Mouse (Mus musculus): Measurements from ENCODE around the gene Lasp1. TPM values are rescaled to one million over a fixed set of nuclear protein-coding genes. Genes with fewer than 3 reads are reported as not detected.

Lasp1 gene
- 45.1 and 46.0 TPM in 2 replicates for polyA plus RNA-seq (2015; fragmentation: Nextera tagmentation; extraction: Ambion mirVana)

- Histone ChIP-seq H3K36me3 (no peaks in the 10 kb centered on the region), H3K4me1 (peaks cover 44% of the 10 kb centered on the region), H3K4me3 (peak within 1 kb of the TSS; percentile 97), H3K9ac (peak within 1 kb of the TSS; percentile 97), H3K27me3 (replicated peaks) (no peaks in the 10 kb centered on the region), H3K9me3 (no peaks in the 10 kb centered on the region), H3K27ac (replicated peaks) (peak within 1 kb of the TSS; percentile 98), H3K4me2 (peak within 1 kb of the TSS; percentile 82)
- no peak for ATAC-seq (ENCODE audit: extremely low read depth, insufficient number of reproducible peaks, low FRiP score, low TSS enrichment)
- under 1% methylated on average over 11 of the region's 11 CpGs for WGBS
These were observed at the start of gene Lasp1 for GRCm38 (mm10) chr11:97798782-97799145. TSS of gene Lasp1 (plus strand) at chr11:97799000.

- Histone ChIP-seq H3K4me1 (no peaks in the 10 kb centered on the region), H3K4me2 (no peak overlapping the region), H3K36me3 (peaks cover 98% of the 10 kb centered on the region), H3K27me3 (replicated peaks) (no peaks in the 10 kb centered on the region), H3K9ac (no peak overlapping the region), H3K27ac (replicated peaks) (no peak overlapping the region), H3K9me3 (no peaks in the 10 kb centered on the region), H3K4me3 (no peak overlapping the region)
- ATAC-seq (ENCODE audit: extremely low read depth, insufficient number of reproducible peaks, low FRiP score, low TSS enrichment): no peak
- 82% methylated on average over 8 of the region's 8 CpGs for WGBS
These were observed 45.5 kb upstream of the Lasp1 start for GRCm38 (mm10) chr11:97753277-97753676.

GRCm38 (mm10) chr11:97758125-97758524 is 40.7 kb upstream of the Lasp1 start:
- Histone ChIP-seq H3K9me3 (no peaks in the 10 kb centered on the region), H3K27ac (replicated peaks) (no peak overlapping the region), H3K4me1 (no peaks in the 10 kb centered on the region), H3K9ac (no peak overlapping the region), H3K4me2 (no peak overlapping the region), H3K36me3 (peaks cover 95% of the 10 kb centered on the region), H3K4me3 (no peak overlapping the region), H3K27me3 (replicated peaks) (no peaks in the 10 kb centered on the region)
- 86% methylated on average over 1 of the region's 1 CpGs for WGBS
- no peak for ATAC-seq (ENCODE audit: extremely low read depth, insufficient number of reproducible peaks, low FRiP score, low TSS enrichment)

- WGBS: 60% methylated on average over 6 of the region's 6 CpGs
- Histone ChIP-seq H3K4me3 (no peak overlapping the region), H3K36me3 (peaks cover 94% of the 10 kb centered on the region), H3K4me1 (no peaks in the 10 kb centered on the region), H3K4me2 (no peak overlapping the region), H3K27ac (replicated peaks) (no peak overlapping the region), H3K9me3 (no peaks in the 10 kb centered on the region), H3K27me3 (replicated peaks) (no peaks in the 10 kb centered on the region), H3K9ac (no peak overlapping the region)
- ATAC-seq (ENCODE audit: extremely low read depth, insufficient number of reproducible peaks, low FRiP score, low TSS enrichment): no peak
These were observed 39.9 kb upstream of the Lasp1 start for GRCm38 (mm10) chr11:97758942-97759341.

- no peak overlapping the region for H3K4me3 ChIP-seq
- H3K36me3 ChIP-seq: peaks cover 72% of the 10 kb centered on the region
These were observed 37.2 kb upstream of the Lasp1 start for GRCm38 (mm10) chr11:97761638-97762037.

GRCm38 (mm10) chr11:97766154-97766881 is 32.5 kb upstream of the Lasp1 start, which contains the start of gene Cwc25:
TSS of gene Cwc25 (minus strand) at chr11:97766556.
- ATAC-seq (ENCODE audit: extremely low read depth, insufficient number of reproducible peaks, low FRiP score, low TSS enrichment): peak; percentile 79
- Histone ChIP-seq H3K4me1 (peaks cover 13% of the 10 kb centered on the region), H3K4me2 (peak within 1 kb of the TSS; percentile 75), H3K4me3 (peak within 1 kb of the TSS; percentile 85), H3K27me3 (replicated peaks) (no peaks in the 10 kb centered on the region), H3K27ac (replicated peaks) (peak within 1 kb of the TSS; percentile 87), H3K9me3 (no peaks in the 10 kb centered on the region), H3K9ac (peak within 1 kb of the TSS; percentile 96), H3K36me3 (peaks cover 30% of the 10 kb centered on the region)
- under 1% methylated on average over 38 of the region's 38 CpGs for WGBS

More at GRCm38 (mm10) chr11:97761638-97762037, 37.2 kb upstream of the Lasp1 start:
- H3K9ac ChIP-seq: no peak overlapping the region
- H3K4me1 ChIP-seq: peaks cover 10% of the 10 kb centered on the region
- no peaks in the 10 kb centered on the region for H3K27me3 ChIP-seq (replicated peaks)
- ATAC-seq (ENCODE audit: extremely low read depth, insufficient number of reproducible peaks, low FRiP score, low TSS enrichment): no peak
- H3K27ac ChIP-seq (replicated peaks): no peak overlapping the region
- no peak overlapping the region for H3K4me2 ChIP-seq
- H3K9me3 ChIP-seq: no peaks in the 10 kb centered on the region

- peaks cover 13% of the 10 kb centered on the region for H3K4me1 ChIP-seq
- no peaks in the 10 kb centered on the region for H3K27me3 ChIP-seq (replicated peaks)
- H3K4me2 ChIP-seq: no peak overlapping the region
- no peak overlapping the region for H3K27ac ChIP-seq (replicated peaks)
- H3K9me3 ChIP-seq: no peaks in the 10 kb centered on the region
- no peak overlapping the region for H3K9ac ChIP-seq
- ATAC-seq (ENCODE audit: extremely low read depth, insufficient number of reproducible peaks, low FRiP score, low TSS enrichment): no peak
- H3K4me3 ChIP-seq: no peak overlapping the region
- peaks cover 2% of the 10 kb centered on the region; the same call in 1 of the 2 replicates for H3K36me3 ChIP-seq
- WGBS: 22% methylated on average over 2 of the region's 2 CpGs
These were observed 29.1 kb upstream of the Lasp1 start for GRCm38 (mm10) chr11:97769704-97770103.

- no peaks in the 10 kb centered on the region for H3K27me3 ChIP-seq (replicated peaks)
- 74% methylated on average over 14 of the region's 14 CpGs for WGBS
These were observed 27.4 kb upstream of the Lasp1 start for GRCm38 (mm10) chr11:97771410-97771809.

GRCm38 (mm10) chr11:97775186-97775585 is 23.6 kb upstream of the Lasp1 start:
- Histone ChIP-seq H3K27ac (replicated peaks) (no peak overlapping the region), H3K4me1 (peaks cover 14% of the 10 kb centered on the region), H3K9ac (no peak overlapping the region), H3K4me3 (no peak overlapping the region), H3K4me2 (no peak overlapping the region), H3K9me3 (no peaks in the 10 kb centered on the region), H3K27me3 (replicated peaks) (no peaks in the 10 kb centered on the region), H3K36me3 (peaks cover 56% of the 10 kb centered on the region)
- 74% methylated on average over 13 of the region's 13 CpGs for WGBS
- ATAC-seq (ENCODE audit: extremely low read depth, insufficient number of reproducible peaks, low FRiP score, low TSS enrichment): no peak

More at GRCm38 (mm10) chr11:97771410-97771809, 27.4 kb upstream of the Lasp1 start:
- Histone ChIP-seq H3K27ac (replicated peaks) (no peak overlapping the region), H3K36me3 (peaks cover 19% of the 10 kb centered on the region), H3K9me3 (no peaks in the 10 kb centered on the region), H3K4me1 (0 out of 2 replicates have a peak, but pooled peaks cover 3% of the 10 kb centered on the region), H3K4me2 (no peak overlapping the region), H3K9ac (no peak overlapping the region), H3K4me3 (no peak overlapping the region)
- ATAC-seq (ENCODE audit: extremely low read depth, insufficient number of reproducible peaks, low FRiP score, low TSS enrichment): no peak

GRCm38 (mm10) chr11:97775808-97776496 is 22.8 kb upstream of the Lasp1 start, which contains the start of gene 1700001P01Rik:
TSS of gene 1700001P01Rik (minus strand) at chr11:97775918.
- peaks cover 64% of the 10 kb centered on the region for H3K36me3 ChIP-seq

GRCm38 (mm10) chr11:97776497-97777128 is 22.2 kb upstream of the Lasp1 start:
- Histone ChIP-seq H3K27me3 (replicated peaks) (no peaks in the 10 kb centered on the region), H3K27ac (replicated peaks) (no peak overlapping the region), H3K4me1 (peaks cover 25% of the 10 kb centered on the region), H3K4me2 (no peak overlapping the region), H3K36me3 (peaks cover 67% of the 10 kb centered on the region), H3K4me3 (no peak overlapping the region), H3K9me3 (no peaks in the 10 kb centered on the region), H3K9ac (no peak overlapping the region)
- WGBS: 58% methylated on average over 5 of the region's 5 CpGs
- no peak for ATAC-seq (ENCODE audit: extremely low read depth, insufficient number of reproducible peaks, low FRiP score, low TSS enrichment)

More at GRCm38 (mm10) chr11:97775808-97776496, 22.8 kb upstream of the Lasp1 start, which contains the start of gene 1700001P01Rik:
- Histone ChIP-seq H3K9me3 (no peaks in the 10 kb centered on the region), H3K27ac (replicated peaks) (no peak within 1 kb of the TSS), H3K4me2 (no peak within 1 kb of the TSS), H3K9ac (no peak within 1 kb of the TSS), H3K27me3 (replicated peaks) (no peaks in the 10 kb centered on the region), H3K4me3 (no peak within 1 kb of the TSS), H3K4me1 (peaks cover 21% of the 10 kb centered on the region)
- WGBS: 47% methylated on average over 17 of the region's 17 CpGs
- ATAC-seq (ENCODE audit: extremely low read depth, insufficient number of reproducible peaks, low FRiP score, low TSS enrichment): no peak

Measured in heart, embryonic 13.5 days (tissue).